Comparison of ENCODE assay signal across 8 mouse cellular contexts in the genomic region with DNA sequence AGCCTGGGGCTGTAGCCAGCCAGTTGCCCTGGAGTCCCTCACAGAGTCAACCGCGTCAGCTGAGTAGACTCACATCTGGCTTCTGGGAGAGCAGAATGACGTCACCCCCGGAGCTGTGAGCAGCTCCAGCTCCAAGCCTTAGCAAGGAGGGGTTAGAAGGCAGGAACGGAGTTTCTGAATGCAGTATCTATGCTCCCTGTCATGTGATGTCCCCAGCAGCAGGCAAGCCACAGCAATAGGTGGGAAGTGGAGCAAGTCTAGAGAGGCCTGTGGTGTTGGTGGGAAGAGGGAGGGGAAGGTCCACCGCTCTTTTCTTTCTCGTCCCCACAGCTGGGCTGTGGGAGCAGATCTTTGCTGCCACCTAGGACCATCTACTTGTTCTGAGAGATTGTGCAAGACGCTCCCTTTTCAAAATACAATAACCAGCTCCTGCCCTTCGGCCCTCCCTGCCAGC. TPM values are rescaled to one million over a fixed set of nuclear protein-coding genes. Genes with fewer than 3 reads are reported as not detected.
DNase-seq lines count a peak whose midpoint lies in the region; ATAC-seq lines count a peak whose summit lies in the region.

No protein-coding gene starts in this region.

- 32% methylated on average over 9 of the region's 9 CpGs for WGBS in embryonic facial prominence, embryonic 10.5 days
- 4% methylated on average over 9 of the region's 9 CpGs for WGBS in intestine, embryonic 15.5 days

- no peaks in the 10 kb centered on the region for H3K36me3 ChIP-seq in embryonic facial prominence, embryonic 10.5 days (replicated peaks)
- H3K36me3 ChIP-seq in intestine, embryonic 15.5 days: no peaks in the 10 kb centered on the region

- peak overlapping the region; percentile 74 for H3K27ac ChIP-seq in embryonic facial prominence, embryonic 10.5 days (replicated peaks)
- peak overlapping the region; percentile 64 for H3K27ac ChIP-seq in intestine, embryonic 15.5 days

- peaks cover 48% of the 10 kb centered on the region for H3K4me1 ChIP-seq in embryonic facial prominence, embryonic 10.5 days
- peaks cover 17% of the 10 kb centered on the region for H3K4me1 ChIP-seq in intestine, embryonic 15.5 days (replicated peaks)

- no peaks in the 10 kb centered on the region for H3K27me3 ChIP-seq in embryonic facial prominence, embryonic 10.5 days (replicated peaks; ENCODE audit: low read depth, poor library complexity, severe bottlenecking)
- no peaks in the 10 kb centered on the region for H3K27me3 ChIP-seq in intestine, embryonic 15.5 days (replicated peaks)

- peak; percentile 78 for DNase-seq in adipocyte (ENCODE audit: low spot score)
- peak; percentile 80 for DNase-seq in embryonic facial prominence, embryonic 10.5 days (ENCODE audit: low spot score)
- DNase-seq in left cerebral cortex, adult 9 months (ENCODE audit: low spot score in 2 of 2): peak; percentile 62 to 72
- peak; percentile 79 for DNase-seq in lung, postnatal 36 days
- peak; percentile 48 for DNase-seq in right cerebral cortex, postnatal 14 days
- DNase-seq in cerebellum, adult 8-10 months: no peak

- H3K9ac ChIP-seq in intestine, embryonic 15.5 days: peak overlapping the region; percentile 17

- peak; percentile 82 for ATAC-seq in granulocyte monocyte progenitor cell, adult 5-6 weeks (replicated peaks; ENCODE audit: poor library complexity, severe bottlenecking)
- peak; percentile 91 for ATAC-seq in intestine, embryonic 15.5 days

- H3K4me2 ChIP-seq in intestine, embryonic 15.5 days (replicated peaks): peak overlapping the region; percentile 63

- H3K4me3 ChIP-seq in embryonic facial prominence, embryonic 10.5 days: peak overlapping the region; percentile 30
- peak overlapping the region; percentile 20; the same call in 1 of the 2 replicates for H3K4me3 ChIP-seq in intestine, embryonic 15.5 days (replicated peaks)

- H3K9me3 ChIP-seq in embryonic facial prominence, embryonic 10.5 days: no peaks in the 10 kb centered on the region
- no peaks in the 10 kb centered on the region for H3K9me3 ChIP-seq in intestine, embryonic 15.5 days

RNA-seq across cellular contexts. Expression of a gene that starts 20.0 kb away (rescaled TPM):
- polyA plus RNA-seq in embryonic facial prominence, embryonic 10.5 days (2016; fragmentation: Nextera tagmentation; extraction: Ambion mirVana): 0.05 TPM in 1 of 2 replicates, not detected in the other
- not detected in 2 replicates for total RNA-seq in granulocyte monocyte progenitor cell, adult 5-6 weeks (2014; fragmentation: Nextera tagmentation)
- not detected in 2 replicates for total RNA-seq in granulocyte monocyte progenitor cell, adult 5-6 weeks (2017)
- 5.1 and 6.9 TPM in 2 replicates for polyA plus RNA-seq in intestine, embryonic 15.5 days (2015; fragmentation: Nextera tagmentation; extraction: Ambion mirVana)
